7 mouse cellular contexts compared by ENCODE assay signal in genomic region chr7:3705911-3706310, GRCm38 (mm10). TPM values are rescaled to one million over a fixed set of nuclear protein-coding genes. Genes with fewer than 3 reads are reported as not detected.
A peak's percentile ranks its signal among the peaks of the same experiment; 100 is the strongest.
DNase-seq lines count a peak whose midpoint lies in the region; ATAC-seq and TF ChIP-seq lines count a peak whose summit lies in the region.

No protein-coding gene starts in this region.

- no peak overlapping the region for H3K4me3 ChIP-seq in liver, adult 2 months (ENCODE audit: insufficient read depth, low read depth, low read length)
- H3K4me3 ChIP-seq in forebrain, embryonic 10.5 days, result peak overlapping the region; percentile 85
- peak overlapping the region; percentile 86 for H3K4me3 ChIP-seq in limb, embryonic 13.5 days
- peak overlapping the region; percentile 43 for H3K4me3 ChIP-seq in small intestine, adult 2 months (ENCODE audit: low read depth, low read length)

- ATAC-seq in limb, embryonic 13.5 days (ENCODE audit: low FRiP score, low read depth), result no peak
- ATAC-seq in erythroid progenitor cell, adult 5-6 weeks (replicated peaks; ENCODE audit: low FRiP score, poor library complexity, severe bottlenecking), result no peak

- no peak overlapping the region for H3K27ac ChIP-seq in liver, adult 2 months (replicated peaks; ENCODE audit: insufficient read depth, low read depth, low read length)
- peak overlapping the region; percentile 96 for H3K27ac ChIP-seq in forebrain, embryonic 10.5 days
- H3K27ac ChIP-seq in limb, embryonic 13.5 days, result peak overlapping the region; percentile 4; the same call in 1 of the 2 replicates
- H3K27ac ChIP-seq in small intestine, adult 2 months (ENCODE audit: insufficient read depth, low read depth, low read length), result no peak overlapping the region

- no peaks in the 10 kb centered on the region for H3K9me3 ChIP-seq in forebrain, embryonic 10.5 days
- no peaks in the 10 kb centered on the region for H3K9me3 ChIP-seq in limb, embryonic 13.5 days

- H3K27me3 ChIP-seq in liver, adult 2 months (ENCODE audit: control insufficient read depth, insufficient read depth, low read length), result no peaks in the 10 kb centered on the region
- H3K27me3 ChIP-seq in forebrain, embryonic 10.5 days (ENCODE audit: poor library complexity, severe bottlenecking), result no peaks in the 10 kb centered on the region
- no peaks in the 10 kb centered on the region for H3K27me3 ChIP-seq in limb, embryonic 13.5 days
- no peaks in the 10 kb centered on the region for H3K27me3 ChIP-seq in small intestine, adult 2 months (ENCODE audit: control insufficient read depth, insufficient read depth, low read length)

- WGBS in liver, adult 2 months, result 36% methylated on average over 6 of the region's 6 CpGs
- 46% methylated on average over 6 of the region's 6 CpGs for WGBS in forebrain, embryonic 10.5 days
- 22% methylated on average over 6 of the region's 6 CpGs for WGBS in limb, embryonic 13.5 days
- 10% methylated on average over 6 of the region's 6 CpGs for WGBS in small intestine, adult 2 months

- H3K36me3 ChIP-seq in liver, adult 2 months (ENCODE audit: control insufficient read depth, insufficient read depth, low read length), result peaks cover 24% of the 10 kb centered on the region
- H3K36me3 ChIP-seq in forebrain, embryonic 10.5 days (replicated peaks), result peaks cover 51% of the 10 kb centered on the region
- H3K36me3 ChIP-seq in limb, embryonic 13.5 days, result peaks cover 37% of the 10 kb centered on the region
- H3K36me3 ChIP-seq in small intestine, adult 2 months (ENCODE audit: control insufficient read depth, insufficient read depth, low read length), result peaks cover 26% of the 10 kb centered on the region

- TF ChIP-seq POLR2A in liver, adult 2 months (IDR thresholded peaks at IDR 0.05; ENCODE audit: extremely low read depth, insufficient read depth, low read length), result no peak
- no peak for TF ChIP-seq POLR2A in small intestine, adult 2 months (IDR thresholded peaks at IDR 0.05; ENCODE audit: low read depth, low read length)

- no peak for DNase-seq in liver, adult 2 months (ENCODE audit: extremely low read depth, low read depth, low spot score)
- no peak for DNase-seq in liver
- no peak for DNase-seq in forebrain, embryonic 10.5 days (ENCODE audit: extremely low spot score, low spot score)
- no peak for DNase-seq in frontal cortex, postnatal 10 days (ENCODE audit: low spot score in 2 of 2)

- peaks cover 2% of the 10 kb centered on the region; the same call in 1 of the 2 replicates for H3K4me1 ChIP-seq in liver, adult 2 months (ENCODE audit: control insufficient read depth, insufficient read depth, low read length)
- peaks cover 26% of the 10 kb centered on the region for H3K4me1 ChIP-seq in forebrain, embryonic 10.5 days
- peaks cover 14% of the 10 kb centered on the region for H3K4me1 ChIP-seq in limb, embryonic 13.5 days
- peaks cover 7% of the 10 kb centered on the region; the same call in 1 of the 2 replicates for H3K4me1 ChIP-seq in small intestine, adult 2 months (ENCODE audit: control insufficient read depth, insufficient read depth, insufficient read length, low read length)

- H3K4me2 ChIP-seq in limb, embryonic 13.5 days (replicated peaks), result peak overlapping the region; percentile 96

- H3K9ac ChIP-seq in liver, adult 2 months (ENCODE audit: low read depth, low read length), result peak overlapping the region; percentile 42; the same call in 1 of the 2 replicates
- peak overlapping the region; percentile 93 for H3K9ac ChIP-seq in limb, embryonic 13.5 days

- no peak for TF ChIP-seq CTCF in liver, adult 2 months (IDR thresholded peaks at IDR 0.05; ENCODE audit: low read depth, low read length)
- TF ChIP-seq CTCF in small intestine, adult 2 months (IDR thresholded peaks at IDR 0.05; ENCODE audit: extremely low read depth, insufficient read length, insufficient replicate concordance, low read depth, low read length), result no peak

- H3K79me2 ChIP-seq in liver, adult 2 months (ENCODE audit: control insufficient read depth, insufficient read depth, low read length), result no peaks in the 10 kb centered on the region; the same call in 1 of the 2 replicates

RNA-seq across cellular contexts. Expression of gene Rps9, which starts 2.1 kb away (rescaled TPM):
- total RNA-seq in liver, adult 2 months (2014; rRNA removed), result 1,244 TPM in 2 replicates
- polyA plus RNA-seq in liver, adult 2 months (2012; rRNA removed), result 433 and 505 TPM in 2 replicates
- polyA plus RNA-seq in forebrain, embryonic 10.5 days (2016; fragmentation: Nextera tagmentation; extraction: Ambion mirVana), result 1,434 and 1,436 TPM in 2 replicates
- 1,498 and 1,524 TPM in 2 replicates for polyA plus RNA-seq in limb, embryonic 13.5 days (2015; fragmentation: Nextera tagmentation; extraction: Ambion mirVana)
- polyA plus RNA-seq in small intestine, adult 2 months (2012; rRNA removed), result 1,258 and 1,397 TPM in 2 replicates
- total RNA-seq in erythroid progenitor cell, adult 5-6 weeks (2015; ENCODE audit: low replicate concordance), result 482 and 547 TPM in 2 replicates
- 300 and 652 TPM in 2 replicates for total RNA-seq in erythroid progenitor cell, adult 5-6 weeks (2017; ENCODE audit: low replicate concordance)

RNA-seq across cellular contexts. Expression of gene Mboat7, which starts 12.6 kb away (rescaled TPM):
- 15.9 and 21.5 TPM in 2 replicates for total RNA-seq in liver, adult 2 months (2014; rRNA removed)
- polyA plus RNA-seq in liver, adult 2 months (2012; rRNA removed), result 49.3 and 58.3 TPM in 2 replicates
- polyA plus RNA-seq in forebrain, embryonic 10.5 days (2016; fragmentation: Nextera tagmentation; extraction: Ambion mirVana), result 37.5 and 40.9 TPM in 2 replicates
- polyA plus RNA-seq in limb, embryonic 13.5 days (2015; fragmentation: Nextera tagmentation; extraction: Ambion mirVana), result 64.4 and 67.6 TPM in 2 replicates
- 33.0 and 59.6 TPM in 2 replicates for polyA plus RNA-seq in small intestine, adult 2 months (2012; rRNA removed)
- total RNA-seq in erythroid progenitor cell, adult 5-6 weeks (2015; ENCODE audit: low replicate concordance), result 17.7 and 29.3 TPM in 2 replicates
- 1.0 and 6.4 TPM in 2 replicates for total RNA-seq in erythroid progenitor cell, adult 5-6 weeks (2017; ENCODE audit: low replicate concordance)

RNA-seq across cellular contexts. Expression of gene Tsen34, which starts 13.2 kb away (rescaled TPM):
- 33.7 and 37.3 TPM in 2 replicates for total RNA-seq in liver, adult 2 months (2014; rRNA removed)
- polyA plus RNA-seq in liver, adult 2 months (2012; rRNA removed), result 52.7 and 53.6 TPM in 2 replicates
- polyA plus RNA-seq in forebrain, embryonic 10.5 days (2016; fragmentation: Nextera tagmentation; extraction: Ambion mirVana), result 286 and 298 TPM in 2 replicates
- 268 and 271 TPM in 2 replicates for polyA plus RNA-seq in limb, embryonic 13.5 days (2015; fragmentation: Nextera tagmentation; extraction: Ambion mirVana)
- polyA plus RNA-seq in small intestine, adult 2 months (2012; rRNA removed), result 50.3 and 92.2 TPM in 2 replicates
- total RNA-seq in erythroid progenitor cell, adult 5-6 weeks (2015; ENCODE audit: low replicate concordance), result 1.7 TPM in 1 of 2 replicates, not detected in the other
- total RNA-seq in erythroid progenitor cell, adult 5-6 weeks (2017; ENCODE audit: low replicate concordance), result 3.0 and 3.1 TPM in 2 replicates

RNA-seq across cellular contexts. Expression of gene Pirb, which starts 14.3 kb away (rescaled TPM):
- total RNA-seq in liver, adult 2 months (2014; rRNA removed), result 2.4 and 4.1 TPM in 2 replicates
- 1.6 and 5.1 TPM in 2 replicates for polyA plus RNA-seq in liver, adult 2 months (2012; rRNA removed)
- polyA plus RNA-seq in forebrain, embryonic 10.5 days (2016; fragmentation: Nextera tagmentation; extraction: Ambion mirVana), result 0.19 and 0.26 TPM in 2 replicates
- 0.37 and 0.46 TPM in 2 replicates for polyA plus RNA-seq in limb, embryonic 13.5 days (2015; fragmentation: Nextera tagmentation; extraction: Ambion mirVana)
- polyA plus RNA-seq in small intestine, adult 2 months (2012; rRNA removed), result 4.7 and 5.2 TPM in 2 replicates
- total RNA-seq in erythroid progenitor cell, adult 5-6 weeks (2015; ENCODE audit: low replicate concordance), result 27.7 and 27.8 TPM in 2 replicates
- 4.8 and 6.4 TPM in 2 replicates for total RNA-seq in erythroid progenitor cell, adult 5-6 weeks (2017; ENCODE audit: low replicate concordance)

RNA-seq across cellular contexts. Expression of gene Tmc4, which starts 28.6 kb away (rescaled TPM):
- total RNA-seq in liver, adult 2 months (2014; rRNA removed), result 1.8 and 2.6 TPM in 2 replicates
- 3.9 and 8.2 TPM in 2 replicates for polyA plus RNA-seq in liver, adult 2 months (2012; rRNA removed)
- polyA plus RNA-seq in forebrain, embryonic 10.5 days (2016; fragmentation: Nextera tagmentation; extraction: Ambion mirVana), result 3.3 and 4.1 TPM in 2 replicates
- polyA plus RNA-seq in limb, embryonic 13.5 days (2015; fragmentation: Nextera tagmentation; extraction: Ambion mirVana), result 5.7 and 6.2 TPM in 2 replicates
- 119 and 229 TPM in 2 replicates for polyA plus RNA-seq in small intestine, adult 2 months (2012; rRNA removed)
- 6.7 TPM in 1 of 2 replicates, not detected in the other for total RNA-seq in erythroid progenitor cell, adult 5-6 weeks (2015; ENCODE audit: low replicate concordance)
- total RNA-seq in erythroid progenitor cell, adult 5-6 weeks (2017; ENCODE audit: low replicate concordance), result 0.77 TPM in 1 of 2 replicates, not detected in the other

Comparison
In these comparisons a context has a peak if more than half of its experiments do, and no peak if none do; other contexts are left out.
1. H3K27ac ChIP-seq: peak in forebrain, embryonic 10.5 days (single experiment) and limb, embryonic 13.5 days (single experiment); none in liver, adult 2 months (single experiment) and small intestine, adult 2 months (single experiment).